In the genomic region with DNA sequence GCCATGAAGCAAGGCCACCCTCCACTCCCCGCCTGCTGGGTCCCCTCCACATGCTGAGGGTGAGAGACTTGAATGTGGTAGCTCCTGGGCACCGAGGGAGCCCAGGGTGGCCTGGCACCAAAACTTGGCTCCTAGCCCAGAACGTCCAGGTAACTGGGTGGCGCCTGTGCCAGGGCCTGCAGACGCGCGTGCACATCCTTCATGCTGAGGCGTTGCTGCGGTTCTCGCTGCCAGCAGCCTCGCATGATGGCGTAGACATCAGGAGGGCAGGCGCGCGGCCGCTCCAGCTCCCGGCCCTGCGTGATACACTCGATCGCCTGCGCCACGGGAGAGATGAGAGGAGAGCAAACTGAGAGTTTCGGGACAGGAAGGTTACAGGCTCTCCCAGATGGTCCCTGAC, we compare ENCODE assay signal across 12 mouse cellular contexts. TPM values are rescaled to one million over a fixed set of nuclear protein-coding genes. Genes with fewer than 3 reads are reported as not detected.
DNase-seq lines count a peak whose midpoint lies in the region; ATAC-seq lines count a peak whose summit lies in the region.
"Had no signal": no experiment of that assay in that cellular context is flagged by ENCODE, and none has a peak within 500 bp of the region (broad histone marks: within the 10 kb centered on the region; RNA-seq: fewer than 3 reads in every experiment).

No protein-coding gene starts in this region.

- no peak for DNase-seq in limb, embryonic 10.5 days (ENCODE audit: low spot score)
- no peak for DNase-seq in adrenal gland, postnatal 36 days
- DNase-seq: gastrocnemius, postnatal 25 days; heart, postnatal 36 days; liver, postnatal 0 days; right cerebral cortex, postnatal 25 days; thymus, adult 18-20 months had no signal

- no peaks in the 10 kb centered on the region for H3K9me3 ChIP-seq in limb, embryonic 13.5 days
- H3K9me3 ChIP-seq in limb, embryonic 10.5 days (replicated peaks) = no peaks in the 10 kb centered on the region
- no peaks in the 10 kb centered on the region for H3K9me3 ChIP-seq in embryonic facial prominence, embryonic 15.5 days (replicated peaks)
- H3K9me3 ChIP-seq in hindbrain, embryonic 16.5 days (ENCODE audit: control insufficient read depth, low read length) = no peaks in the 10 kb centered on the region
- H3K9me3 ChIP-seq in midbrain, embryonic 16.5 days (replicated peaks; ENCODE audit: control insufficient read depth, low read length, poor library complexity, severe bottlenecking) = no peaks in the 10 kb centered on the region

- 53% methylated on average over 23 of the region's 23 CpGs for WGBS in limb, embryonic 13.5 days
- WGBS in limb, embryonic 10.5 days = 61% methylated on average over 23 of the region's 23 CpGs
- WGBS in embryonic facial prominence, embryonic 15.5 days = 50% methylated on average over 23 of the region's 23 CpGs
- WGBS in hindbrain, embryonic 16.5 days = 47% methylated on average over 23 of the region's 23 CpGs
- WGBS in midbrain, embryonic 16.5 days = 55% methylated on average over 23 of the region's 23 CpGs

- H3K27ac ChIP-seq in limb, embryonic 13.5 days = no peak overlapping the region
- H3K27ac ChIP-seq in limb, embryonic 10.5 days = no peak overlapping the region
- H3K27ac ChIP-seq in embryonic facial prominence, embryonic 15.5 days (replicated peaks) = no peak overlapping the region
- H3K27ac ChIP-seq in hindbrain, embryonic 16.5 days (ENCODE audit: low read depth, low read length) = no peak overlapping the region
- H3K27ac ChIP-seq in midbrain, embryonic 16.5 days (ENCODE audit: low read length) = no peak overlapping the region

- H3K4me2 ChIP-seq in limb, embryonic 13.5 days (replicated peaks) = peak overlapping the region; percentile 2; the same call in 1 of the 2 replicates
- peak overlapping the region; percentile 17 for H3K4me2 ChIP-seq in embryonic facial prominence, embryonic 15.5 days (replicated peaks)
- peak overlapping the region; percentile 32 for H3K4me2 ChIP-seq in hindbrain, embryonic 16.5 days (ENCODE audit: low read length)
- H3K4me2 ChIP-seq in midbrain, embryonic 16.5 days (ENCODE audit: low read length) = 0 out of 2 replicates have a peak overlapping the region, but pooled peaks have one; percentile 13

- H3K4me1 ChIP-seq in limb, embryonic 13.5 days = 0 out of 2 replicates have a peak, but pooled peaks cover 3% of the 10 kb centered on the region
- H3K4me1 ChIP-seq in limb, embryonic 10.5 days = peaks cover 22% of the 10 kb centered on the region
- H3K4me1 ChIP-seq in embryonic facial prominence, embryonic 15.5 days = peaks cover 15% of the 10 kb centered on the region
- H3K4me1 ChIP-seq in hindbrain, embryonic 16.5 days (ENCODE audit: control insufficient read depth, insufficient read depth, low read depth, low read length) = peaks cover 9% of the 10 kb centered on the region
- no peaks in the 10 kb centered on the region; the same call in 1 of the 2 replicates for H3K4me1 ChIP-seq in midbrain, embryonic 16.5 days (ENCODE audit: control insufficient read depth, insufficient read depth, low read length)

- no peak overlapping the region for H3K4me3 ChIP-seq in limb, embryonic 13.5 days
- H3K4me3 ChIP-seq in limb, embryonic 10.5 days = no peak overlapping the region
- peak overlapping the region; percentile 4; the same call in 1 of the 2 replicates for H3K4me3 ChIP-seq in embryonic facial prominence, embryonic 15.5 days (replicated peaks)
- H3K4me3 ChIP-seq in hindbrain, embryonic 16.5 days (ENCODE audit: low read length) = no peak overlapping the region
- H3K4me3 ChIP-seq in midbrain, embryonic 16.5 days (ENCODE audit: low read depth, low read length) = no peak overlapping the region

- ATAC-seq in limb, embryonic 13.5 days (ENCODE audit: low FRiP score, low read depth) = no peak
- ATAC-seq in embryonic facial prominence, embryonic 15.5 days (ENCODE audit: insufficient number of reproducible peaks, low FRiP score, low TSS enrichment, low read depth) = no peak
- no peak for ATAC-seq in hindbrain, embryonic 16.5 days
- ATAC-seq in midbrain, embryonic 16.5 days = 0 out of 2 replicates have a peak, but pooled peaks have one; percentile 37
- no peak for ATAC-seq in activated CD4-positive, CD25-positive, alpha-beta regulatory T cell, adult 4 months
- ATAC-seq: liver, postnatal 0 days had no signal

- H3K27me3 ChIP-seq in limb, embryonic 13.5 days = peaks cover 55% of the 10 kb centered on the region
- peaks cover 77% of the 10 kb centered on the region for H3K27me3 ChIP-seq in limb, embryonic 10.5 days (ENCODE audit: low read depth, poor library complexity, severe bottlenecking)
- peaks cover 29% of the 10 kb centered on the region; the same call in 1 of the 2 replicates for H3K27me3 ChIP-seq in embryonic facial prominence, embryonic 15.5 days
- H3K27me3 ChIP-seq in hindbrain, embryonic 16.5 days (replicated peaks; ENCODE audit: control insufficient read depth, insufficient read depth, low read length) = no peaks in the 10 kb centered on the region
- H3K27me3 ChIP-seq in midbrain, embryonic 16.5 days (ENCODE audit: control insufficient read depth, insufficient read depth, low read depth, low read length) = peaks cover 7% of the 10 kb centered on the region

- no peak overlapping the region for H3K9ac ChIP-seq in limb, embryonic 13.5 days
- no peak overlapping the region for H3K9ac ChIP-seq in embryonic facial prominence, embryonic 15.5 days
- 0 out of 2 replicates have a peak overlapping the region, but pooled peaks have one; percentile 14 for H3K9ac ChIP-seq in hindbrain, embryonic 16.5 days (ENCODE audit: low read depth, low read length)
- H3K9ac ChIP-seq in midbrain, embryonic 16.5 days (ENCODE audit: low read depth, low read length) = 0 out of 2 replicates have a peak overlapping the region, but pooled peaks have one; percentile 35
- H3K9ac ChIP-seq: liver, postnatal 0 days had no signal

- no peaks in the 10 kb centered on the region for H3K36me3 ChIP-seq in limb, embryonic 13.5 days
- H3K36me3 ChIP-seq in limb, embryonic 10.5 days = no peaks in the 10 kb centered on the region
- H3K36me3 ChIP-seq in embryonic facial prominence, embryonic 15.5 days = no peaks in the 10 kb centered on the region
- no peaks in the 10 kb centered on the region for H3K36me3 ChIP-seq in hindbrain, embryonic 16.5 days (ENCODE audit: control insufficient read depth, insufficient read depth, low read length)
- H3K36me3 ChIP-seq in midbrain, embryonic 16.5 days (ENCODE audit: control insufficient read depth, insufficient read depth, low read length) = no peaks in the 10 kb centered on the region

RNA-seq across cellular contexts. Expression of a gene that starts 16.7 kb away (rescaled TPM):
- 2.6 and 2.7 TPM in 2 replicates for polyA plus RNA-seq in limb, embryonic 13.5 days (2015; fragmentation: Nextera tagmentation; extraction: Ambion mirVana)
- polyA plus RNA-seq in limb, embryonic 10.5 days (2016; fragmentation: Nextera tagmentation; extraction: Ambion mirVana) = 0.28 and 0.29 TPM in 2 replicates
- polyA plus RNA-seq in embryonic facial prominence, embryonic 15.5 days (2015; fragmentation: Nextera tagmentation; extraction: Ambion mirVana) = 4.2 and 4.9 TPM in 2 replicates
- 6.6 and 7.3 TPM in 2 replicates for polyA plus RNA-seq in hindbrain, embryonic 16.5 days (2015; fragmentation: Nextera tagmentation; extraction: Ambion mirVana)
- 1.3 and 1.4 TPM in 2 replicates for polyA plus RNA-seq in midbrain, embryonic 16.5 days (2015; fragmentation: Nextera tagmentation; extraction: Ambion mirVana)
- 1 to 10 TPM; 3.8 to 6.8 TPM for total RNA-seq in adrenal gland, postnatal 36 days (2021)
- not detected for polyA plus RNA-seq in activated CD4-positive, CD25-positive, alpha-beta regulatory T cell, adult 4 months (2017; shearing (Covaris generic))

RNA-seq across cellular contexts. Expression of a gene that starts 18.5 kb away (rescaled TPM):
- polyA plus RNA-seq in limb, embryonic 13.5 days (2015; fragmentation: Nextera tagmentation; extraction: Ambion mirVana) = 0.27 and 0.51 TPM in 2 replicates
- 0.05 and 0.16 TPM in 2 replicates for polyA plus RNA-seq in limb, embryonic 10.5 days (2016; fragmentation: Nextera tagmentation; extraction: Ambion mirVana)
- 0.47 and 0.68 TPM in 2 replicates for polyA plus RNA-seq in embryonic facial prominence, embryonic 15.5 days (2015; fragmentation: Nextera tagmentation; extraction: Ambion mirVana)
- 0.49 and 0.85 TPM in 2 replicates for polyA plus RNA-seq in hindbrain, embryonic 16.5 days (2015; fragmentation: Nextera tagmentation; extraction: Ambion mirVana)
- polyA plus RNA-seq in midbrain, embryonic 16.5 days (2015; fragmentation: Nextera tagmentation; extraction: Ambion mirVana) = 0.43 and 0.86 TPM in 2 replicates
- under 1 TPM; 0.56 to 0.86 TPM for total RNA-seq in adrenal gland, postnatal 36 days (2021)
- polyA plus RNA-seq in activated CD4-positive, CD25-positive, alpha-beta regulatory T cell, adult 4 months (2017; shearing (Covaris generic)) = under 1 TPM; 0.28 to 0.61 TPM
- polyA plus RNA-seq: liver, postnatal 0 days had no signal

RNA-seq across cellular contexts. Expression of a gene that starts 29.9 kb away (rescaled TPM):
- polyA plus RNA-seq in limb, embryonic 13.5 days (2015; fragmentation: Nextera tagmentation; extraction: Ambion mirVana) = 0.36 and 0.61 TPM in 2 replicates
- polyA plus RNA-seq in limb, embryonic 10.5 days (2016; fragmentation: Nextera tagmentation; extraction: Ambion mirVana) = 0.31 and 0.43 TPM in 2 replicates
- 3.3 and 5.4 TPM in 2 replicates for polyA plus RNA-seq in embryonic facial prominence, embryonic 15.5 days (2015; fragmentation: Nextera tagmentation; extraction: Ambion mirVana)
- 0.67 and 0.80 TPM in 2 replicates for polyA plus RNA-seq in hindbrain, embryonic 16.5 days (2015; fragmentation: Nextera tagmentation; extraction: Ambion mirVana)
- polyA plus RNA-seq in midbrain, embryonic 16.5 days (2015; fragmentation: Nextera tagmentation; extraction: Ambion mirVana) = 1.3 TPM in 2 replicates
- under 1 TPM; 0.66 to 0.72 TPM for total RNA-seq in adrenal gland, postnatal 36 days (2021)
- polyA plus RNA-seq in activated CD4-positive, CD25-positive, alpha-beta regulatory T cell, adult 4 months (2017; shearing (Covaris generic)) = under 1 TPM; 0.41 to 0.50 TPM

RNA-seq across cellular contexts. Expression of a gene that starts 45.8 kb away (rescaled TPM):
- 18.2 and 20.4 TPM in 2 replicates for polyA plus RNA-seq in limb, embryonic 13.5 days (2015; fragmentation: Nextera tagmentation; extraction: Ambion mirVana)
- 13.8 and 17.7 TPM in 2 replicates for polyA plus RNA-seq in limb, embryonic 10.5 days (2016; fragmentation: Nextera tagmentation; extraction: Ambion mirVana)
- 24.4 and 27.4 TPM in 2 replicates for polyA plus RNA-seq in embryonic facial prominence, embryonic 15.5 days (2015; fragmentation: Nextera tagmentation; extraction: Ambion mirVana)
- polyA plus RNA-seq in hindbrain, embryonic 16.5 days (2015; fragmentation: Nextera tagmentation; extraction: Ambion mirVana) = 8.4 and 10.6 TPM in 2 replicates
- polyA plus RNA-seq in midbrain, embryonic 16.5 days (2015; fragmentation: Nextera tagmentation; extraction: Ambion mirVana) = 6.6 and 6.7 TPM in 2 replicates
- total RNA-seq in adrenal gland, postnatal 36 days (2021) = 10 to 100 TPM; 20.3 to 30.7 TPM
- polyA plus RNA-seq in activated CD4-positive, CD25-positive, alpha-beta regulatory T cell, adult 4 months (2017; shearing (Covaris generic)) = 10 to 100 TPM; 49.6 to 67.4 TPM

Comparison
In these comparisons a context has a peak if more than half of its experiments do, and no peak if none do; other contexts are left out.
1. H3K9ac ChIP-seq: peak in hindbrain, embryonic 16.5 days (single experiment) and midbrain, embryonic 16.5 days (single experiment); none in limb, embryonic 13.5 days (single experiment) and embryonic facial prominence, embryonic 15.5 days (single experiment).
2. Peak in every context shown above with its lines, with median percentiles within 50 percentile points of each other: H3K4me2 ChIP-seq.